In genomic region chr4:81249245-81249644, GRCm38 (mm10) we compare ENCODE assay signal across 20 mouse cellular contexts.
DNase-seq lines count a peak whose midpoint lies in the region; ATAC-seq and TF ChIP-seq lines count a peak whose summit lies in the region.
"Had no signal": no experiment of that assay in that cellular context is flagged by ENCODE, and none has a peak within 500 bp of the region (broad histone marks: within the 10 kb centered on the region; RNA-seq: fewer than 3 reads in every experiment).

No protein-coding gene starts in this region.

- no peak for ATAC-seq in limb, embryonic 14.5 days (ENCODE audit: low FRiP score, low read depth)
- ATAC-seq in midbrain, embryonic 11.5 days (ENCODE audit: low FRiP score): no peak
- no peak for ATAC-seq in midbrain, embryonic 16.5 days
- ATAC-seq in stomach, embryonic 16.5 days (ENCODE audit: insufficient read depth, low FRiP score): peak; percentile 21; the same call in 1 of the 2 replicates
- ATAC-seq: forebrain, embryonic 16.5 days had no signal

- H3K27ac ChIP-seq in kidney, adult 2 months (ENCODE audit: insufficient read depth, low read depth, low read length): peak overlapping the region; percentile 60; the same call in 1 of the 2 replicates
- no peak overlapping the region for H3K27ac ChIP-seq in limb, embryonic 14.5 days (replicated peaks; ENCODE audit: low read depth, low read length)
- no peak overlapping the region for H3K27ac ChIP-seq in limb, embryonic 10.5 days
- H3K27ac ChIP-seq in midbrain, embryonic 11.5 days (ENCODE audit: low read depth, low read length): no peak overlapping the region
- H3K27ac ChIP-seq in midbrain, embryonic 16.5 days (ENCODE audit: low read length): no peak overlapping the region
- no peak overlapping the region for H3K27ac ChIP-seq in stomach, embryonic 16.5 days (ENCODE audit: low read length)
- H3K27ac ChIP-seq: embryonic facial prominence, embryonic 12.5 days; forebrain, embryonic 12.5 days; heart, adult 2 months; heart, embryonic 15.5 days had no signal

- TF ChIP-seq CTCF in kidney, adult 2 months (conservative IDR thresholded peaks at IDR 0.05; ENCODE audit: insufficient read depth, insufficient read length, low read depth, low read length): no peak

- DNase-seq in kidney, adult 2 months: peak; percentile 32
- no peak for DNase-seq in kidney, postnatal 14 days
- peak; percentile 7 for DNase-seq in limb, embryonic 14.5 days (ENCODE audit: low spot score)
- no peak for DNase-seq in limb, embryonic 10.5 days (ENCODE audit: low spot score)
- DNase-seq in midbrain, embryonic 11.5 days (ENCODE audit: low spot score, missing footprints): peak; percentile 71
- DNase-seq: adrenal gland, postnatal 10 days; cerebellum, adult 11 months; cerebellum, adult 8-10 months; cerebellum, postnatal 14 days; embryo, embryonic 11 days; gastrocnemius, postnatal 14 days; heart, adult 2 months; heart, postnatal 14 days had no signal

- TF ChIP-seq POLR2A in kidney, adult 2 months (IDR thresholded peaks at IDR 0.05; ENCODE audit: low read depth, low read length): no peak
- TF ChIP-seq POLR2A in limb, embryonic 14.5 days (IDR thresholded peaks at IDR 0.05; ENCODE audit: borderline replicate concordance, extremely low read depth, insufficient read depth, insufficient read length): no peak

- H3K27me3 ChIP-seq in kidney, adult 2 months (replicated peaks; ENCODE audit: control insufficient read depth, insufficient read depth, low read length): no peaks in the 10 kb centered on the region
- no peaks in the 10 kb centered on the region for H3K27me3 ChIP-seq in limb, embryonic 14.5 days (ENCODE audit: control insufficient read depth, insufficient read depth, low read length)
- H3K27me3 ChIP-seq in limb, embryonic 10.5 days (ENCODE audit: low read depth, poor library complexity, severe bottlenecking): no peaks in the 10 kb centered on the region
- H3K27me3 ChIP-seq in midbrain, embryonic 11.5 days (ENCODE audit: control insufficient read depth, insufficient read depth, low read length): no peaks in the 10 kb centered on the region
- H3K27me3 ChIP-seq in midbrain, embryonic 16.5 days (ENCODE audit: control insufficient read depth, insufficient read depth, low read depth, low read length): no peaks in the 10 kb centered on the region
- no peaks in the 10 kb centered on the region for H3K27me3 ChIP-seq in stomach, embryonic 16.5 days (ENCODE audit: control insufficient read depth, insufficient read depth, low read length)
- H3K27me3 ChIP-seq: embryonic facial prominence, embryonic 12.5 days; forebrain, embryonic 12.5 days; heart, embryonic 15.5 days had no signal

- no peak overlapping the region for H3K4me2 ChIP-seq in limb, embryonic 14.5 days (replicated peaks; ENCODE audit: low read depth, low read length, severe bottlenecking)
- H3K4me2 ChIP-seq in midbrain, embryonic 11.5 days: no peak overlapping the region
- no peak overlapping the region for H3K4me2 ChIP-seq in midbrain, embryonic 16.5 days (ENCODE audit: low read length)
- H3K4me2 ChIP-seq in stomach, embryonic 16.5 days (ENCODE audit: low read depth, low read length): no peak overlapping the region
- H3K4me2 ChIP-seq: embryonic facial prominence, embryonic 12.5 days; forebrain, embryonic 12.5 days; heart, embryonic 11.5 days; heart, embryonic 15.5 days had no signal

- peaks cover 3% of the 10 kb centered on the region; the same call in 1 of the 2 replicates for H3K4me1 ChIP-seq in kidney, adult 2 months (ENCODE audit: control insufficient read depth, insufficient read depth, low read length)
- no peaks in the 10 kb centered on the region; the same call in 1 of the 2 replicates for H3K4me1 ChIP-seq in limb, embryonic 14.5 days (ENCODE audit: control insufficient read depth, insufficient read depth, low read length)
- no peaks in the 10 kb centered on the region for H3K4me1 ChIP-seq in limb, embryonic 10.5 days
- H3K4me1 ChIP-seq in midbrain, embryonic 11.5 days (ENCODE audit: control insufficient read depth, insufficient read depth, low read length): no peaks in the 10 kb centered on the region
- H3K4me1 ChIP-seq in midbrain, embryonic 16.5 days (ENCODE audit: control insufficient read depth, insufficient read depth, low read length): no peaks in the 10 kb centered on the region
- H3K4me1 ChIP-seq in stomach, embryonic 16.5 days (ENCODE audit: control insufficient read depth, insufficient read depth, low read length): no peaks in the 10 kb centered on the region; the same call in 1 of the 2 replicates
- H3K4me1 ChIP-seq: embryonic facial prominence, embryonic 12.5 days; heart, embryonic 15.5 days had no signal

- no peaks in the 10 kb centered on the region for H3K9me3 ChIP-seq in limb, embryonic 14.5 days (ENCODE audit: control insufficient read depth, low read length)
- no peaks in the 10 kb centered on the region for H3K9me3 ChIP-seq in limb, embryonic 10.5 days (replicated peaks)
- no peaks in the 10 kb centered on the region for H3K9me3 ChIP-seq in midbrain, embryonic 11.5 days (ENCODE audit: control insufficient read depth, low read length)
- no peaks in the 10 kb centered on the region for H3K9me3 ChIP-seq in midbrain, embryonic 16.5 days (replicated peaks; ENCODE audit: control insufficient read depth, low read length, poor library complexity, severe bottlenecking)
- H3K9me3 ChIP-seq in stomach, embryonic 16.5 days (replicated peaks; ENCODE audit: control insufficient read depth, low read length): no peaks in the 10 kb centered on the region
- H3K9me3 ChIP-seq: embryonic facial prominence, embryonic 12.5 days; forebrain, embryonic 12.5 days; heart, embryonic 15.5 days had no signal

- 39% methylated on average over 2 of the region's 2 CpGs for WGBS in kidney, adult 2 months
- 62% methylated on average over 2 of the region's 2 CpGs for WGBS in limb, embryonic 14.5 days
- WGBS in limb, embryonic 10.5 days: 73% methylated on average over 2 of the region's 2 CpGs
- 85% methylated on average over 2 of the region's 2 CpGs for WGBS in midbrain, embryonic 11.5 days
- WGBS in midbrain, embryonic 16.5 days: 78% methylated on average over 2 of the region's 2 CpGs
- WGBS in stomach, embryonic 16.5 days: 43% methylated on average over 2 of the region's 2 CpGs

- H3K4me3 ChIP-seq in kidney, adult 2 months (ENCODE audit: insufficient read depth, low read depth, low read length): no peak overlapping the region
- H3K4me3 ChIP-seq in limb, embryonic 14.5 days (replicated peaks; ENCODE audit: low read length): no peak overlapping the region
- H3K4me3 ChIP-seq in limb, embryonic 10.5 days: no peak overlapping the region
- H3K4me3 ChIP-seq in midbrain, embryonic 11.5 days (ENCODE audit: low read depth, low read length): no peak overlapping the region
- no peak overlapping the region for H3K4me3 ChIP-seq in midbrain, embryonic 16.5 days (ENCODE audit: low read depth, low read length)
- no peak overlapping the region for H3K4me3 ChIP-seq in stomach, embryonic 16.5 days (replicated peaks; ENCODE audit: low read length)
- H3K4me3 ChIP-seq: embryonic facial prominence, embryonic 12.5 days; forebrain, embryonic 12.5 days; heart, adult 2 months; heart, embryonic 15.5 days had no signal

- H3K36me3 ChIP-seq in kidney, adult 2 months (ENCODE audit: control insufficient read depth, insufficient read depth, low read length): no peaks in the 10 kb centered on the region
- no peaks in the 10 kb centered on the region for H3K36me3 ChIP-seq in limb, embryonic 14.5 days (ENCODE audit: control insufficient read depth, insufficient read depth, low read length)
- H3K36me3 ChIP-seq in limb, embryonic 10.5 days: no peaks in the 10 kb centered on the region
- no peaks in the 10 kb centered on the region for H3K36me3 ChIP-seq in midbrain, embryonic 11.5 days (ENCODE audit: control insufficient read depth, insufficient read depth, low read length)
- H3K36me3 ChIP-seq in midbrain, embryonic 16.5 days (ENCODE audit: control insufficient read depth, insufficient read depth, low read length): no peaks in the 10 kb centered on the region
- no peaks in the 10 kb centered on the region for H3K36me3 ChIP-seq in stomach, embryonic 16.5 days (ENCODE audit: control insufficient read depth, insufficient read depth, low read length)
- H3K36me3 ChIP-seq: embryonic facial prominence, embryonic 12.5 days; forebrain, embryonic 12.5 days; heart, embryonic 15.5 days had no signal

- H3K9ac ChIP-seq in limb, embryonic 14.5 days (ENCODE audit: low read depth, low read length, severe bottlenecking): no peak overlapping the region
- no peak overlapping the region for H3K9ac ChIP-seq in midbrain, embryonic 11.5 days (ENCODE audit: low read length)
- no peak overlapping the region for H3K9ac ChIP-seq in midbrain, embryonic 16.5 days (ENCODE audit: low read depth, low read length)
- no peak overlapping the region for H3K9ac ChIP-seq in stomach, embryonic 16.5 days (ENCODE audit: low read length)
- H3K9ac ChIP-seq: embryonic facial prominence, embryonic 12.5 days; forebrain, embryonic 12.5 days; heart, embryonic 15.5 days had no signal

Comparison
In these comparisons a context has a peak if more than half of its experiments do, and no peak if none do; other contexts are left out.
1. DNase-seq: peak in kidney, adult 2 months (single experiment), limb, embryonic 14.5 days (single experiment) and midbrain, embryonic 11.5 days (single experiment); none in kidney, postnatal 14 days (single experiment) and limb, embryonic 10.5 days (single experiment).